Mouse (Mus musculus): Measurements from ENCODE around the gene Lyrm7. TPM values are rescaled to one million over a fixed set of nuclear protein-coding genes. Genes with fewer than 3 reads are reported as not detected.

The Lyrm7 gene
- total RNA-seq, 2 experiments from 2014 or later, result 14.5 to 30.3 TPM

GRCm38 (mm10) chr11:54845470-54846442, 15.0 kb downstream of the Lyrm7 start:
- DNase-seq, result no peak

- DNase-seq, result no peak
These were observed 15.8 kb downstream of the Lyrm7 start for GRCm38 (mm10) chr11:54844959-54845358.

GRCm38 (mm10) chr11:54844424-54844823, 16.3 kb downstream of the Lyrm7 start:
- no peak for DNase-seq

GRCm38 (mm10) chr11:54840891-54841290, 19.8 kb downstream of the Lyrm7 start:
- no peak for DNase-seq

- no peak for DNase-seq
These were observed 21.0 kb downstream of the Lyrm7 start for GRCm38 (mm10) chr11:54839696-54840095.

GRCm38 (mm10) chr11:54836106-54836505, 24.6 kb downstream of the Lyrm7 start:
- DNase-seq, result peak; percentile 68

- DNase-seq, result no peak
These were observed 26.1 kb downstream of the Lyrm7 start for GRCm38 (mm10) chr11:54834596-54834995.

- no peak for DNase-seq
These were observed 26.9 kb downstream of the Lyrm7 start for GRCm38 (mm10) chr11:54833833-54834232.

- no peak for DNase-seq
These were observed 33.9 kb downstream of the Lyrm7 start for GRCm38 (mm10) chr11:54826819-54827218.

- no peak for DNase-seq
These were observed 34.9 kb downstream of the Lyrm7 start for GRCm38 (mm10) chr11:54825774-54826173.

GRCm38 (mm10) chr11:54823467-54823866, 37.2 kb downstream of the Lyrm7 start:
- DNase-seq, result no peak

- peak; percentile 13 for DNase-seq
These were observed 41.2 kb downstream of the Lyrm7 start for GRCm38 (mm10) chr11:54819489-54819888.

GRCm38 (mm10) chr11:54817449-54817848, 43.3 kb downstream of the Lyrm7 start:
- no peak for DNase-seq

GRCm38 (mm10) chr11:54815659-54816058, 45.1 kb downstream of the Lyrm7 start:
- DNase-seq, result no peak

- no peak for DNase-seq
These were observed 47.8 kb downstream of the Lyrm7 start for GRCm38 (mm10) chr11:54812812-54813516.

- no peak for DNase-seq
These were observed 48.4 kb downstream of the Lyrm7 start for GRCm38 (mm10) chr11:54812314-54812713.

GRCm38 (mm10) chr11:54811054-54811453, 49.7 kb downstream of the Lyrm7 start:
- DNase-seq, result no peak

GRCm38 (mm10) chr11:54809582-54809981, 51.1 kb downstream of the Lyrm7 start:
- DNase-seq, result no peak

- no peak for DNase-seq
These were observed 52.5 kb downstream of the Lyrm7 start for GRCm38 (mm10) chr11:54808177-54808576.

GRCm38 (mm10) chr11:54807669-54808068, 53.0 kb downstream of the Lyrm7 start:
- DNase-seq, result no peak

- DNase-seq, result no peak
These were observed 53.8 kb downstream of the Lyrm7 start for GRCm38 (mm10) chr11:54806891-54807290.

GRCm38 (mm10) chr11:54805196-54805595, 55.5 kb downstream of the Lyrm7 start:
- peak; percentile 78 for DNase-seq

- no peak for DNase-seq
These were observed 58.1 kb downstream of the Lyrm7 start for GRCm38 (mm10) chr11:54802621-54803020.

Data from adrenal gland, postnatal 10 days (tissue).